Mouse (Mus musculus) liver, embryonic 14.5 days (tissue): ENCODE data around the gene Ccdc71. TPM values are rescaled to one million over a fixed set of nuclear protein-coding genes. Genes with fewer than 3 reads are reported as not detected.

Source experiments
- ATAC-seq: fragments of 200-750 bp; cut with Nextera tagmentation; 2 replicates; pipeline ENCODE4 v1.8.0; 2017; ENCODE audit warnings: moderate number of reproducible peaks, mild to moderate bottlenecking, moderate library complexity; ENCODE audit not compliant: insufficient read depth
- DNase-seq, 3 experiments: peaks; one replicate each; pipeline ENCODE4 v3.0.0-alpha.2; 2012 to 2013; ENCODE audit warnings: low read depth in 3 of 3, low spot score in 3 of 3
- H3K27ac ChIP-seq: fragments of 300-500 bp; sonication (generic); 2 replicates; pipeline ENCODE4 v1.5.1; 2014; ENCODE audit warnings: moderate library complexity, mild to moderate bottlenecking, control low read depth, inconsistent platforms
- H3K27me3 ChIP-seq: fragments of 300-500 bp; sonication (generic); 2 replicates; pipeline ENCODE4 v1.6.1; 2014; ENCODE audit warnings: mild to moderate bottlenecking, low read length, moderate library complexity; ENCODE audit not compliant: control insufficient read depth, insufficient read depth
- H3K36me3 ChIP-seq: fragments of 300-500 bp; sonication (generic); replicated peaks from 2 replicates; pipeline ENCODE4 v1.6.1; 2014; ENCODE audit warnings: low read depth; ENCODE audit not compliant: control insufficient read depth, insufficient read depth
- H3K4me1 ChIP-seq, 2 experiments: fragments of 200-500 bp in 1 of 2; fragments of 300-500 bp in 1 of 2; sonication (generic) in 1 of 2; replicated peaks; 2 replicates each; pipeline ENCODE4 v1.6.1; 2012 to 2014; ENCODE audit warnings: antibody characterized with exemption in 1 of 2, inconsistent platforms in 1 of 2, low read length in 1 of 2; ENCODE audit not compliant: control insufficient read depth in 2 of 2, insufficient read depth in 2 of 2
- H3K4me2 ChIP-seq: fragments of 300-500 bp; sonication (generic); 2 replicates; pipeline ENCODE4 v1.6.1; 2014; ENCODE audit warnings: low read depth, mild to moderate bottlenecking, control low read depth, moderate library complexity
- H3K4me3 ChIP-seq, 2 experiments: fragments of 200-500 bp in 1 of 2; fragments of 300-500 bp in 1 of 2; sonication (generic) in 1 of 2; 2 replicates each; pipeline ENCODE4 v1.5.1; 2012 to 2014; ENCODE audit warnings: low read depth in 2 of 2, low read length in 2 of 2, mild to moderate bottlenecking in 2 of 2, control low read depth in 1 of 2, inconsistent platforms in 1 of 2, moderate library complexity in 1 of 2; ENCODE audit not compliant: insufficient read depth in 1 of 2
- H3K9ac ChIP-seq: fragments of 300-500 bp; sonication (generic); replicated peaks from 2 replicates; pipeline ENCODE4 v1.6.1; 2014; ENCODE audit warnings: mild to moderate bottlenecking, control low read depth, moderate library complexity
- H3K9me3 ChIP-seq: fragments of 300-500 bp; sonication (generic); 2 replicates; pipeline ENCODE4 v1.6.1; 2016; ENCODE audit warnings: low read length, mixed read lengths; ENCODE audit not compliant: control insufficient read depth
- CTCF ChIP-seq: IDR thresholded peaks from 2 replicates; pipeline ENCODE4 v1.5.1; 2016; ENCODE audit warnings: antibody characterized with exemption, low read depth, control low read depth
- EP300 ChIP-seq: IDR thresholded peaks from 2 replicates; pipeline ENCODE4 v1.6.1; 2016; ENCODE audit warnings: antibody characterized with exemption, low read depth
- WGBS: fragments of 180-500 bp; shearing (Covaris S2); extraction: QIAGEN DNeasy Blood & Tissue Kit; methylation state at CpG from one replicate; pipeline ENCODE4 v1.1.7; 2014; ENCODE audit not compliant: insufficient replicate concordance; 5-methylcytosine and 5-hydroxymethylcytosine counted together
- polyA plus RNA-seq, 2 experiments: library from polyadenylated mRNA; depleted of rRNA in 1 of 2; stranded (reverse) in 1 of 2; unstranded in 1 of 2; fragments of >200 nt; fragmentation: Nextera tagmentation in 1 of 2; extraction: Ambion mirVana in 1 of 2; gene quantifications; 2 replicates each; pipeline versions ENCODE4 v1.2.1 to v1.2.3; 2012 to 2014

The Ccdc71 gene
- polyA plus RNA-seq, 2 experiments: 9.7 to 14.5 TPM

DNA sequence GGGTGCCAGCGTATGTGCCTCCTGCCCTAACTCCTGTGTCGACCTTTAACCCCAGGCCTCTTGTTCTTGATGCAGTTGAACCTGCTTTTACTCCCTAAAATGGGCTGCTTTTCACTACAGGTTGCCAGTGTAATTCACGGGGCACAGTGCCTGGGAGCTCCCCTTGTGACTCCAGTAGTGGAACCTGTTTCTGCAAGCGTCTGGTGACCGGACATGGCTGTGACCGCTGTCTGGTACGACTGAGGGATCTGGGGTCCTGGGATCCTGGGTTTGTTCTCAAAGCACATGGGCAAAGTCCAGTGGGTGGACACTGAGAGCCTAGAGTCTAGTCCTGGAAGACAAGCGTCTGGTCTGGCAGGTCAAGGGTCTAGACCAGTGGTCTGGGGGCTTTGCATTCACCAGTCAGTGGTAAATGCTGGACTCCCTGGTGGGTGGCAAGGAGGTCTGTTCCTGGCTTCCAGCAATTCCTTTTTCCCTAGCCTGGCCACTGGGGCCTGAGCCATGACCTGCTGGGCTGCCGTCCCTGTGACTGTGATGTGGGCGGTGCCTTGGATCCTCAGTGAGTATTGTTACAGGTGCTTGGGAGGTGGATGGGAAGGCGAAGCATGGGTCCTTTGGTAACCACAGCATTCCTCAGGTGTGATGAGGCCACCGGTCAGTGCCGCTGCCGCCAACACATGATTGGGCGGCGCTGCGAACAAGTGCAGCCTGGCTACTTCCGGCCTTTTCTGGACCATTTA lies 22.9 kb downstream of the Ccdc71 start:
- Histone ChIP-seq H3K27ac (no peak overlapping the region), H3K9me3 (no peaks in the 10 kb centered on the region), H3K36me3 (no peaks in the 10 kb centered on the region), H3K4me2 (no peak overlapping the region), H3K4me1 (peaks cover 0 to 6% of the 10 kb centered on the region in 2 experiments; a peak in 1 of 4 replicates), H3K9ac (no peak overlapping the region), H3K27me3 (no peaks in the 10 kb centered on the region; the same call in 1 of the 2 replicates), H3K4me3 (no peak overlapping the region)
- TF ChIP-seq CTCF (no peak), EP300 (no peak)
- ATAC-seq (no peak), DNase-seq (no peak)
- 77% methylated on average over 18 of the region's 18 CpGs for WGBS

DNA sequence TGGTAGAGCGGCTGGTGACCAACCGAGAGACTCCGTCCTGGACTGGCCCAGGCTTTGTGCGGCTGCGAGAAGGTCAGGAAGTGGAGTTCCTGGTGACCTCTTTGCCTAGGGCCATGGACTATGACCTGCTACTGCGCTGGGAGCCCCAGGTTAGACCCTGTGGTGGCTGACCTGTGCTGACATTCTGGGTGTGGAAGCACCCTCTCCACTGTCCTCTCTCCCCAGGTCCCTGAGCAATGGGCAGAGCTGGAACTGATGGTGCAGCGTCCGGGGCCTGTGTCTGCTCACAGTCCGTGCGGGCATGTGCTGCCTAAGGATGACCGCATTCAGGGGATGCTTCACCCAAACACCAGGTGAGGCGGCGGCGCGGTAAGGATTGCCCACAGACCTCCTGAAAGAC lies 23.7 kb downstream of the Ccdc71 start:
- TF ChIP-seq CTCF (no peak), EP300 (no peak)
- Histone ChIP-seq H3K4me3 (no peak overlapping the region), H3K9me3 (no peaks in the 10 kb centered on the region), H3K9ac (no peak overlapping the region), H3K36me3 (no peaks in the 10 kb centered on the region), H3K27ac (no peak overlapping the region), H3K27me3 (no peaks in the 10 kb centered on the region; the same call in 1 of the 2 replicates), H3K4me1 (peaks cover 0 to 5% of the 10 kb centered on the region in 2 experiments; a peak in 1 of 4 replicates), H3K4me2 (no peak overlapping the region)
- ATAC-seq (no peak), DNase-seq (no peak)
- 79% methylated on average over 15 of the region's 15 CpGs for WGBS

DNA sequence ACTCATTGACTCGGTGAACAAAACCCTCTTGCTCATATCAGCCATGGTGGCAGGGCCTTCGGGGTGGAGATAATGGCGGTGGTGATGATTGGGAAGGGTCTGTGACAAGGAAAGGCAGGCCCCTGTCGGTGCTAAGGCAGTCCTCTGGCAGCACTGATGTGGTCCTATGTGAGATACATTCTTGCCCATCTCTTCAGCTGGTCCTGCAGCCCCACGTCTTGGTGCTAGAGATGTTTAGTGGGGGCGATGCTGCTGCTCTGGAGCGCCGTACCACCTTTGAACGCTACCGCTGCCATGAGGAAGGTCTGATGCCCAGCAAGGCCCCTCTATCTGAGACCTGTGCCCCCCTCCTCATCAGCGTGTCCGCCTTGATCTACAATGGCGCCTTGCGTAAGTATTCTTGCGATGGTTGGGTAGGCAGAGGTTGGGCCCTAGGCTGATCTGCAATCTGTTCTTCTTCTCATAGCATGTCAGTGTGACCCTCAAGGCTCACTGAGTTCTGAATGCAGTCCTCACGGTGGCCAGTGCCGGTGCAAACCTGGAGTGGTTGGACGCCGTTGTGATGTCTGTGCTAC lies 25.1 kb downstream of the Ccdc71 start:
- no peak overlapping the region for H3K9ac ChIP-seq
- no peaks in the 10 kb centered on the region for H3K36me3 ChIP-seq
- DNase-seq (no peak), ATAC-seq (no peak)
- no peak overlapping the region for H3K27ac ChIP-seq
- TF ChIP-seq EP300 (no peak), CTCF (no peak)
- 80% methylated on average over 19 of the region's 19 CpGs for WGBS
- H3K4me3 ChIP-seq: no peak overlapping the region
- H3K27me3 ChIP-seq: no peaks in the 10 kb centered on the region
- no peak overlapping the region for H3K4me2 ChIP-seq
- H3K4me1 ChIP-seq: peaks cover 0 to 2% of the 10 kb centered on the region in 2 experiments; a peak in 1 of 4 replicates
- H3K9me3 ChIP-seq: no peaks in the 10 kb centered on the region

DNA sequence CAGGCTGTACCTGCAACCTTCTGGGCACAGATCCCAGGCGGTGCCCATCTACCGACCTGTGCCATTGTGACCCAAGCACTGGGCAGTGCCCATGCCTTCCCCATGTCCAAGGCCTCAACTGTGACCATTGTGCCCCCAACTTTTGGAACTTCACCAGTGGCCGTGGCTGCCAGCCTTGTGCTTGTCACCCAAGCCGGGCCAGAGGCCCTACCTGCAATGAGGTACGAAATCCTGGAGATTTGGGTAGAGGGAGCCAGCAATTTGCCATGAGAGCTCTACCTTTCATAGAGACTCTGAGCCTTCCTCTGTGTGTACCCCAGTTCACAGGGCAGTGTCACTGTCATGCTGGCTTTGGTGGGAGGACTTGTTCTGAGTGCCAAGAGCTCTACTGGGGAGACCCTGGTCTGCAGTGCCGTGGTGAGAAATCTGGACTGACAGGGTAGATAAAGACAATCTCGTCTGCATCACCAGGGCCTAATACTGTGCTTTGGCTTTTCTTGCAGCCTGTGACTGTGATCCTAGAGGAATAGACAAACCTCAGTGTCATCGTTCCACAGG lies 26.7 kb downstream of the Ccdc71 start:
- no peak for DNase-seq
- WGBS: 70% methylated on average over 8 of the region's 8 CpGs
- no peak overlapping the region for H3K4me2 ChIP-seq
- no peak for ATAC-seq
- no peaks in the 10 kb centered on the region for H3K27me3 ChIP-seq
- peaks cover 4% of the 10 kb centered on the region in 2 experiments for H3K4me1 ChIP-seq
- no peak for TF ChIP-seq CTCF
- no peak for TF ChIP-seq EP300
- H3K9ac ChIP-seq: no peak overlapping the region
- H3K4me3 ChIP-seq: no peak overlapping the region
- no peak overlapping the region for H3K27ac ChIP-seq
- no peaks in the 10 kb centered on the region for H3K36me3 ChIP-seq
- no peaks in the 10 kb centered on the region for H3K9me3 ChIP-seq

- ATAC-seq (no peak), DNase-seq (no peak)
- Histone ChIP-seq H3K36me3 (peaks cover 11% of the 10 kb centered on the region), H3K4me3 (no peak overlapping the region), H3K9me3 (no peaks in the 10 kb centered on the region), H3K4me2 (no peak overlapping the region), H3K27me3 (no peaks in the 10 kb centered on the region), H3K27ac (no peak overlapping the region), H3K9ac (no peak overlapping the region), H3K4me1 (peaks cover 7 to 8% of the 10 kb centered on the region in 2 experiments)
- TF ChIP-seq CTCF: no peak
- TF ChIP-seq EP300: no peak
- WGBS: 84% methylated on average over 17 of the region's 17 CpGs
Measured at GRCm38 (mm10) chr9:108488403-108488802, 28.1 kb downstream of the Ccdc71 start.
